Mouse (Mus musculus): ENCODE results near the gene Gm3336. TPM values are rescaled to one million over a fixed set of nuclear protein-coding genes. Genes with fewer than 3 reads are reported as not detected.

Gm3336 gene
- total RNA-seq, 2 experiments from 2014 or later, result not detected

DNA sequence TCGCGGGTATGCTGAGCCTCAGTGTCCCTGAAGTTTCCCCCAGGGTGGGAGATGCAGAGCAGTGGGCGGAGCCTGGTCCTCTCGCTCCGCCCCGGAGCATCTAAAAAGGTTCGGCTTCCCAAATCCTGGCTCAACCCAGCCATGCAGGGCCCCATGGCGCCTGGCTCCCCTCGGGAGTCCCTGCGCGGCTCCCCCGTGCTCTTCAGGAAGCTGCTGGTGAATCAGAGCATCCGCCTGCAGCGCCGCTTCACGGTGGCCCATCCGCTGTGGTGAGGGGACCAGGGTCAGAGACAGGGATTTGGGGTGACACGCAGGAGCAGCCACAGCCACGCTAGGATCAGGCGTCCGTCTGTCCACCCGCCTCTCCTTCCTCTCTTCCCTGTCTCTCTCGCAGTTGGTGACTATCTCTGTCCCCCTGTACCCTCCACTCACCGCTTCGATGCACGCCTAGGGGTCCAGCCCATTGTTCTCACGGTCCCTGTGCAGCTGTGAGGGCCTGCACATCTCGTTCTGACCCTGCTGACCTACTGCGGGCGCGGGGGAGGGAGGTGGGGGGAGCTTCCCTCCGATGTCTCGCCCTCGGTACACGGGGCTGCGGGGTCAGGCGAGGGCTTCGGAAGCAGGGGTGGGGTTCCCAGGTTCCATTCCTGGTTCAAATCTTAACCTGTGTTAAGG lies 24.8 kb downstream of the Gm3336 start:
- intact Hi-C loops (cut with DNase I), result no loop called here

DNA sequence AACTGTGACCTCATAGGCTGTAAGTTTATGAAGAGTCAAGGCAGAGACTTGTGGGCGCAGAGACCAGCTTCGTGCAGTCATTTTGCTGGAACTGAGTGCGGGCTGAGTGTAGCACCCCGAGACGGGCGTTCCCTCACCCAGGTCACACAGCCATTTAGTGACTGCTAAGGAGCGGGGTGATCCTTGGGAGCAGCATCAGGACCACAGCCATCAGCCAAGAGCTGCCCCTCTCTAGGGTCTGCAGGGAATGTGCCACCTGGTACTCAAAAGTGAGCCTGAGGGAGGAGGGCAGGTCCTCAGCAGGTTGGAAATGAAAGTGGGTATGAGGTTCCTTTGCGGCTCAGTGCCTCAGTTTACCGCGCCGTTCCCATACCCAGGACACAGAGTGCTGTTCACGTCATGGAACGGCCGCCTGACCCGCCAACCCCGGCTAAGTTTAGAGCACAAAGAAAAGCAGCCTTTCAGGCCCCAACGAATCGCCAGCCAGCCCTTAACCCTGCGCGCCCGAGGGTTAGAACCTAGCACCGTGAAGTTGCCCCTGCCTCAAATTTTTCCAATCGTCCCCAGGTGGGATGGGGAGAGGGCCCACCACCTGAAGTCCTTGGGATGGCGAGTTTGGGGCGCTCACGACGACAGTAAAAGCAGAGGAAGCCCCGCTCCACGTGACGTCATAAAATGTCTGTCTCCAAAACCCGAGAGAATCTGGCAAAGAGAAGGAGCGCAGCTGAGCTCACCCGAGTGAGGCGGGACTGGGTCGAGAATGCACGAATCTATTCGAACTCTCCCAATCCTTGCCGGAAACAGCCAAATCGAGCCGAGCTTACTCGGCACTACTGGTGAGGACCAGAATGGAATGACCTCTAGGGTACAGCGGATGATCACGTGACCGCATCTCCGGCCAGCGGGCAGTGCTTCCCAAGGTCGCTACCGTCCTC lies 25.6 kb downstream of the Gm3336 start:
- intact Hi-C loops (cut with DNase I), result no loop called here
- DNase-seq (ENCODE audit: low spot score in 2 of 2), result no peak

More for the DNA sequence above, 24.8 kb downstream of the Gm3336 start:
- DNase-seq (ENCODE audit: low spot score in 2 of 2), result no peak

GRCm38 (mm10) chr8:70744806-70745205 lies 26.5 kb downstream of the Gm3336 start:
- intact Hi-C loops (cut with DNase I), result no loop called here

GRCm38 (mm10) chr8:70745691-70746220 lies 27.4 kb downstream of the Gm3336 start:
- DNase-seq (ENCODE audit: low spot score in 2 of 2), result no peak
- intact Hi-C loops (cut with DNase I), result no loop called here

More at GRCm38 (mm10) chr8:70744806-70745205, 26.5 kb downstream of the Gm3336 start:
- DNase-seq (ENCODE audit: low spot score in 2 of 2), result no peak

DNA sequence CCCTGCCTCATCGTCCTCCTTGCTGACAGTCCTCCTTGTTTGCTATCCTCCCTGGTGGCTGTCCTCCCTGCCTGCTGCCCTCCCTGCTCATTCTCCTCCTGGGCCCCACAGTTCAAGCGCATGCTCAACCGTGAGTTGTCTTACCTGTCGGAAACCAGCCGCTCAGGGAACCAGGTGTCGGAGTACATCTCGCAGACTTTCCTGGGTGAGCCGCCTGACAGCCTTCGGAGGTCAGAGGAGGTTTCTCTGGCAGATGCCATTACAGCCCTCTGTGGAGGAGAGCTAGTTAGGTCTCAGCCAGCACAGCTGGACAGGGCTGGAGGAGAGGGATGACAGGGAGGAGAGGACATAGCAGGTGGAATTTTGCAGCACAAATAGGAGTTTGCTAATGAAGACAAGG lies 28.3 kb downstream of the Gm3336 start:
- intact Hi-C loops (cut with DNase I), result no loop called here
- DNase-seq (ENCODE audit: low spot score in 2 of 2), result no peak

DNA sequence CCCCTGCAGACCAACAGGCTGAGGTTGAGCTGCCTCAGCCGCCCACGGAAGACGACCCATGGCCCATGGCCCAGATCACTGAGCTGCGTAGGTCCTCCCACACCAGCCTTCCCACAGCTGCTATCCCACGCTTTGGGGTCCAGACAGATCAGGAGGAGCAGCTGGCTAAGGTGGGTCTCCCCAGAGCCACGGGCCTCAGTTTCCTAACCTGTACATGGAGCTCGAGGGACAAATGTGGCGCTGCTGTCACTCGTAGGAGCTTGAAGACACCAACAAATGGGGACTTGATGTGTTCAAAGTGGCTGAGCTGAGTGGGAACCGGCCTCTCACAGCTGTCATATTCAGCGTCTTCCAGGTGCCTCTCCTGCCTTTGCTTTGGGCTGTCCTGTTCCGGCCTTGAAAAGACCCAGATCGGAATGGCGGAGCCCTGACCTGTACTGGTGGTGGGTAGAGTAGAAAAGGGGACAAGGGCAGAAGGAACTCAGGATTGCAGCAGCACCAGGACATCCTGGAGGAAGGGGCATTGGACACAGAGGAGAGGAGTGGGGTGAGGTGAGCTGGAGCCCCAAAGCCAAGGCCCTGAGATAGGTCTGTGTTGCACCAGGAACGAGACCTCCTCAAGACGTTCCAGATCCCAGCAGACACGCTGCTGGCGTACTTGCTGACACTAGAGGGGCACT lies 29.0 kb downstream of the Gm3336 start:
- intact Hi-C loops (cut with DNase I), result no loop called here
- DNase-seq (ENCODE audit: low spot score in 2 of 2), result no peak

DNA sequence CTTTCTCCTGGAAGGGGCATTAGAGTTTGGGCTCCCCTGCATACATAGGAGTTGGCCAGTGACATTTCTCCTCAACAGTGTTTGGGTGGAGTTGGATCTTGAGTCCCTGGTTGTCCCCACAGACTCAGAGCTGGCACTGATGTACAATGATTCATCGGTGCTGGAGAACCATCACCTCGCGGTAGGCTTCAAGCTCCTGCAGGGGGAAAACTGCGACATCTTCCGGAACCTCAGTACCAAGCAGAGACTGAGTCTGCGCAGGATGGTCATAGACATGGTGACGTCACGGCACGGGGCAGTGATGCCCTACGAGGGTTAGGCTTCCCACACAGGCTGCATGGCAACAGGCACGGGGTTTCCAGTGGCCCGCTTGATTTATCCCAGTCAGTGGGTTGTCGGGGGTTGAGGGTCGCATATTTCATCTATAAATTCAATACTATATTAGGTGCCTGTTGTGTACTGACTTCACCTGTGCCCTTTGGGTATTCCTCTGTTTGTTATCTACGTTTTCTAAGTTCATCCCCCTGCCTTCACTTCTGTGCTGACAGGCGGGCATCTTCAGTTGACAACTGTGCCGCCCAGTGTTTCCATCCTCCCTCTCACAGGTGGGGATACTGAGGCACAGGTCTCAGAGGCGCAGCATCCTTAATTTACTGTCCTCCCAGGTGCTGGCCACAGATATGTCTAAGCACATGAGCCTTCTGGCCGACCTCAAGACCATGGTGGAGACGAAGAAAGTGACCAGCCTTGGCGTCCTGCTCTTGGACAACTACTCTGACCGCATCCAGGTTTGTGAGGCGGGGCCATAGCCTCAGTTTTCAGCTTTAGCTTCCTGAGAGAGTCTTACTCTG lies 30.1 kb downstream of the Gm3336 start:
- intact Hi-C loops (cut with DNase I), result no loop called here
- DNase-seq (ENCODE audit: low spot score in 2 of 2), result no peak

- intact Hi-C loops (cut with DNase I), result no loop called here
- DNase-seq (ENCODE audit: low spot score in 2 of 2), result peak in 1 of 2 experiments; percentile 3
Observed at GRCm38 (mm10) chr8:70749097-70749674, 30.8 kb downstream of the Gm3336 start.

DNA sequence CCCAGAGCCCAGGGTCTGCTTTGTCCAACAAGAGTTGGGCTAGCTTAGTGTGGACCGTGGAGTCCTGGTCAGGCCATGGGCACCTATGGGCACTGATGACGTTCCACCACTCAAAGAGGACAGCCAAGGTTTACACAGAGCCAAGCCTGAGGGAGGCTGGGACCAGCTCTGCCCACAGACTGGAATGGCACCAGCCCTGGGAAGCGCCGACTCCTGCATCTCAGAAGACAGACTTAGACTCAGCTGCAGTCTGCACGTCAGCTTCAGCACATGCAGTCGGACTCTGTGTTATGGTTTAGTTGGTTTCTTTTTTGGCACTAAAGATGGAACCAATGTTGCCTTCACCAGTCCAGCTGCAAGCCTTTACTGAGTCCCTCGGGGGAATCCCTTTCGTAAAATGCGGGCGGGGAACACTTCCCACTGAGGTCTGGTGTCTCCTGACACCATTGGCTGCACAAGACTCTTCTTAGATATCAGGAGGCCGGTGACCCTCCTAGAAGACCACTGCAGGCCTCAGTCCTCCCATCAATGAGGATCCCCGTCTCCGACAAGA lies 31.9 kb downstream of the Gm3336 start:
- peak in 1 of 2 experiments; percentile 24 for DNase-seq (ENCODE audit: low spot score in 2 of 2)
- intact Hi-C loops (cut with DNase I), result loop anchor here (10.0 kb wide), 1 partner anchor 45 kb away; the partner anchor contains the start of gene Iqcn

DNA sequence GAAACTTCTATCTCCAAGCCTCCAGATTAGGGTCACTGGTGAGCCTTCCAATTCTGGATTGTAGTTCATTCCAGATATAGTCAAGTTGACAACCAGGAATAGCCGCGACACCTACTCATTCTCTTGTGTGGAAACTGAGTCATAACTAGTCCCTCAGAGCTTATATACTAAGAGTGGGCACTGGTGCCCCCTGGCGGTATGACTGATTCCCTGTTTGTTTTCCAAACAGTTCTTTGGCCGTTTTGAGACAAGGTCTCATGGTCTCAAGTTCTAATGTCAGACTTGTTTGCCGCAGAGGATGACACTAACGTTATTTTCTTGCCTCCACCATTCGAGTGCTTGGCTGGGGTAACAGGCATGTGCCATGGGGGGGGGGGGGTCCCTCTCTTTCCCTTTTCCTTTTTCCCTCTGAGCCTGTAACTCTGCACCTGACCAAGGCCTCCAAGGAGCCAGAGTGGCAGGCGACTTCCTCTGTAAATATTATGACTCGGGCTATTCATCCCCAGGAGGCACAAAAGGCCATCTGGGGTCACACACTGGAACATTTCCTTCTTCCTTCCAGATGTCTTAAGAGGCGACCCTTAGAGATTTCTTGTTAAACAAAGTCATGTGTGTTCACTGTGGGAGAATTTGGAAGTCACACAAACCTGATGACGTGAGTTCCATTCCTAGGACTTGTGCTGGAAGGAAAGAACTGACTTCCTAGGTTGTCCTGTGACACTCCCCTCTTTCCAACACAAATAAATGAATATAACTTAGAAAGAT lies 33.8 kb downstream of the Gm3336 start:
- intact Hi-C loops (cut with DNase I), result loop anchor here (1.0 to 10.0 kb wide), 2 partner anchors 32 to 47 kb away; partner anchors contain the start of gene Iqcn
- DNase-seq (ENCODE audit: low spot score in 2 of 2), result peak in 1 of 2 experiments; percentile 70

GRCm38 (mm10) chr8:70753151-70753550 lies 34.8 kb downstream of the Gm3336 start:
- intact Hi-C loops (cut with DNase I), result loop anchor here (10.0 kb wide), 1 partner anchor 48 kb away; the partner anchor contains the start of gene Iqcn
- DNase-seq (ENCODE audit: low spot score in 2 of 2), result peak; percentile 88 to 91

DNA sequence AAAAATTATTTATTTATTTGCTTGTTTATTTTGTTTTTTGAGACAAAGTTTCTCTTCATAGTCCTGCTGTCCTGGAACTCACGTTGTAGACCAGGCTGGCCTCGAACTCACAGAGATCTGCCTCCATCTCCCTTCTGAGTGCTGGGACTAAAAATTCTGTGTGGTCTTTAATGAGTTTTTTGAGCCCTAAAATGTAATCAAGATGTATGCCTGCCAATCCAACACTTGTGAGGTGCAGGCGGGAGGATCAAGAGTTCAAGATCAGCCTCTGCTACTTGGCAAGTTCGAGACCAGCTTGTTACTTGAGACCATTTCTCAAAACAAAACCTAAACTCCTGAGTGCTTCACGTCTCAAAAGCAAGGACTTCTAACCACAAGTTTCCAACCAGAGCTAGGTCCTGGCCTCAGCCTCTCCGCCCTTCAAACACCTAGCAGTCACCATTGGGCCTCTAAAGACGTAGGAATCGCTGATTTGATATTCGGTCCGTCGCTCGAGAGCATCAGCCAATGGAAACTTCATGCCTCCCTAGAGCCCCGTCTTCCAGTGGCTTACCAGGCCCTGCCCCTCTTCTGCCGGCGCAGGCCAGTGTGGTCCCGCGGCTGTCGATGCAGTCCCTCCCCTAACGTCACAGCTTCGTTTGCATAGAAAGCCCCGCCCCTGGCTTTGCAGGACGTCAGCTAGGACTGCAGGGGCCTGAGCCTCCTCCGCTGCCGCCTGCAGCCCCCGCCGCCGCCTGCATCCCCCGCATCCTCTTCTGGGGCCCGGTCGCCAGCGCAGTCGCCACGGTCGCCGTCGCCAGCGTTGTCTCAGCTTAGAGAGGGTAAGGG lies 35.9 kb downstream of the Gm3336 start, which contains the start of gene Rab3a:
Gene Rab3a (plus strand): TSS at position 637 of the 828 bp plus-strand sequence.
- DNase-seq (ENCODE audit: low spot score in 2 of 2), result peak; percentile 94
- intact Hi-C loops (cut with DNase I), result loop anchor here (10.0 kb wide), 1 partner anchor 49 kb away; the partner anchor contains the start of gene Iqcn

GRCm38 (mm10) chr8:70754871-70755660 lies 36.7 kb downstream of the Gm3336 start:
- peak; percentile 80 to 82 for DNase-seq (ENCODE audit: low spot score in 2 of 2)
- intact Hi-C loops (cut with DNase I), result loop anchor here (5.0 to 10.0 kb wide), 2 partner anchors 50 to 143 kb away; partner anchors contain the start of gene Iqcn

DNA sequence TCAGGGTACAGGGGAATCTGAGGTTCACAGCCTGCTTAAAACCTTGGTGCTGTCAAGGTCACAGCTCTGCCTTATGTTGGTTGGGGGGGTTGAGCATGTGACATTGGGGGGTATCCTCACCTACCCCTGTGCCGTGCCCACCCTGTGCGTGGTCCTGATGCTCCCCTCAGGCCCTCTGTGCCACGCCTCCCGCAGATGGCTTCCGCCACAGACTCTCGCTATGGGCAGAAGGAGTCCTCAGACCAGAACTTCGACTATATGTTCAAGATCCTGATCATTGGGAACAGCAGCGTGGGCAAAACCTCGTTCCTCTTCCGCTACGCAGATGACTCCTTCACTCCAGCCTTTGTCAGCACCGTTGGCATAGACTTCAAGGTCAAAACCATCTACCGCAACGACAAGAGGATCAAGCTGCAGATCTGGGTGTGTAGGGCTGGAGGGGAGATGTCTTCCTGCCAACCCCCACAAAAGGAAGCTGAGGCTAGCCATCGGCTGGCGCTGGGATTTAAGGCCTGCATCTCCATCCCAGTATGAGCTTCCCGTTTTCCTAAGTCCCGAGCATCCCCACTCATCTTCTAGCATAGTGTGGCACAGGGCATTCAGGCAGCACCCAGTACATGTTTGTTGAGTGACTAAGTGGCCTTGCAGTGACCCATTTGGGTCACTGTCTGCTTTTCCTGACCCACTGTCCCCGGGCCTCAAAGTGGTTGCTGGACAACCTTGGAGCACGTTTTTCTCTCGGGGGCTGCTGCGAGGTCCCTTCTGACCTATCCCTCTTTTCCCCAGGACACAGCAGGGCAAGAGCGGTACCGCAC lies 37.5 kb downstream of the Gm3336 start:
- intact Hi-C loops (cut with DNase I), result loop anchor here (5.0 to 10.0 kb wide), 2 partner anchors 51 to 144 kb away; partner anchors contain the start of gene Iqcn
- DNase-seq (ENCODE audit: low spot score in 2 of 2), result peak in 1 of 2 experiments; percentile 19
